Mouse (Mus musculus) megakaryocyte, embryonic 14.5 days (primary cell): Measurements from ENCODE around the gene F830045P16Rik.

Experiments used
- FLI1 ChIP-seq: IDR thresholded peaks from 2 replicates; pipeline ENCODE4 v1.6.1; 2012; ENCODE audit warnings: low read length, inconsistent platforms, mixed read lengths
- GATA1 ChIP-seq: IDR thresholded peaks from 3 replicates; pipeline ENCODE4 v1.6.1; 2012; ENCODE audit warnings: mixed read lengths, low read length, inconsistent platforms, borderline replicate concordance

- TF ChIP-seq GATA1 (no peak), FLI1 (no peak)
Observed at GRCm38 (mm10) chr2:129419361-129419880, 117.0 kb downstream of the F830045P16Rik start.
